Mouse (Mus musculus) heart, postnatal 0 days (tissue): ENCODE results near the gene Exph5.

Source experiments
- CTCF ChIP-seq: IDR thresholded peaks from 2 replicates; pipeline ENCODE4 v1.5.1; 2016; ENCODE audit warnings: antibody characterized with exemption, control low read depth, low read depth
- EP300 ChIP-seq: IDR thresholded peaks from 2 replicates; pipeline ENCODE4 v1.6.1; 2016; ENCODE audit warnings: antibody characterized with exemption, low read depth

GRCm38 (mm10) chr9:53323419-53324251, 22.2 kb downstream of the Exph5 start:
- TF ChIP-seq CTCF (no peak), EP300 (no peak)
